Mouse (Mus musculus): ENCODE measurements around the gene Ccdc191. TPM values are rescaled to one million over a fixed set of nuclear protein-coding genes. Genes with fewer than 3 reads are reported as not detected.
A peak's percentile ranks its signal among the peaks of the same experiment; 100 is the strongest.

Ccdc191 gene
- polyA plus RNA-seq (2012; rRNA removed), result 0.94 and 1.2 TPM in 2 replicates

DNA sequence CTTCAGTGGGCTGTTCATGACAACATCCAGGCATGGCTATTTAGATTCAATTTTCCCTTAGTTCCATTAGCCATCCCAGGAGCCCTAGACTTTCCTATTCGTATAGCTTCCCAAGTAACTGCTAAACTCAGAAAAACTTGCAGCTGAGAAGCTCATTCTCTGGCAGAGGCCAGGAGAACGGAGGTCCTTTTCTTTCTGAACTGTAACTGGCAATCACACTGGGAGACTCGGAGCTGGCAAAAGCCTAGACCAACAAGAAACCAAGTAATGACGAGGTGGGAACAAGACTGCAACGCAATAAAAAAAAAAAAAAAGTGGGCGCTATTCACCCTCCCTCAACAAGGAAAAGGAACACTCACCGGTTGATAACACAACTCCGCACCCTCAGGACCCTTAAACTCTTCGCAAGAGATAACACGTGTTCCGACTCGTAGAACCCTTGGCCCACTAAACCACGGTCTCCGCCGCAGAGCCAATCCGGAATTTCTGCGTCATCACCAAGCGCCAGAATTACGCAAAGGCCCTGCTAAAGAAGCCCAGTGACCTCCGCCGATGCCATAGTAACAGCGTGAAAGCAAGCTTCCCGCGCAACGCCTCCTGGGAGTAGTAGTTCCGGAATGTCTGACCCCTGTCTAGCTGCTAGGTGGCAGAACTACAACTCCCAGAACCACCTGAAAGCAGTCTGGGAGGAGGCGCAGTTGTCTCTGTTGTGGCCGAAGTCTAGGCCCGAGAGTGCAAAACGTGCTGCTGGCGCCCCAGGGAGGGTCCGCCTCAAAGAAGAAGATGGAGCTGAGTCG, at the start of gene Ccdc191:
Ccdc191 (plus strand) TSS at position 593 of the 797 bp plus-strand sequence.
- TF ChIP-seq CTCF (IDR thresholded peaks at IDR 0.05; ENCODE audit: extremely low read depth, insufficient read depth, insufficient read length, insufficient replicate concordance), result no peak
- no peak; the same call in 1 of the 2 replicates for TF ChIP-seq POLR2A (IDR thresholded peaks at IDR 0.05; ENCODE audit: low read depth, low read length)
- DNase-seq (ENCODE audit: low read depth in 1 of 2, low spot score in 2 of 2), result peak; percentile 99 to 100
- Histone ChIP-seq H3K27ac (ENCODE audit: insufficient read depth, low read length) (peak within 1 kb of the TSS; percentile 51; the same call in 1 of the 2 replicates), H3K4me1 (ENCODE audit: control insufficient read depth, insufficient read depth, insufficient read length) (no peaks in the 10 kb centered on the region), H3K27me3 (ENCODE audit: control insufficient read depth, insufficient read depth, low read length) (no peaks in the 10 kb centered on the region), H3K36me3 (ENCODE audit: control insufficient read depth, insufficient read depth, low read length) (no peaks in the 10 kb centered on the region), H3K4me3 (ENCODE audit: extremely low read depth, insufficient read depth, insufficient read length) (peak within 1 kb of the TSS; percentile 75)
- WGBS, result under 1% methylated on average over 33 of the region's 33 CpGs

GRCm38 (mm10) chr16:43841236-43841635, 48.4 kb upstream of the Ccdc191 start:
- no peak overlapping the region for H3K27ac ChIP-seq (ENCODE audit: insufficient read depth, low read length)
- WGBS, result 69% methylated on average over 1 of the region's 1 CpGs
- no peaks in the 10 kb centered on the region for H3K27me3 ChIP-seq (ENCODE audit: control insufficient read depth, insufficient read depth, low read length)
- DNase-seq (ENCODE audit: low read depth in 1 of 2, low spot score in 2 of 2), result no peak
- H3K36me3 ChIP-seq (ENCODE audit: control insufficient read depth, insufficient read depth, low read length), result no peaks in the 10 kb centered on the region
- no peak overlapping the region for H3K4me3 ChIP-seq (ENCODE audit: extremely low read depth, insufficient read depth, insufficient read length)
- no peak for TF ChIP-seq CTCF (IDR thresholded peaks at IDR 0.05; ENCODE audit: extremely low read depth, insufficient read depth, insufficient read length, insufficient replicate concordance)
- TF ChIP-seq POLR2A (IDR thresholded peaks at IDR 0.05; ENCODE audit: low read depth, low read length), result no peak
- no peaks in the 10 kb centered on the region for H3K4me1 ChIP-seq (ENCODE audit: control insufficient read depth, insufficient read depth, insufficient read length)

GRCm38 (mm10) chr16:43849839-43850238, 39.8 kb upstream of the Ccdc191 start:
- DNase-seq (ENCODE audit: low read depth in 1 of 2, low spot score in 2 of 2), result no peak
- H3K27ac ChIP-seq (ENCODE audit: insufficient read depth, low read length), result no peak overlapping the region
- no peaks in the 10 kb centered on the region for H3K27me3 ChIP-seq (ENCODE audit: control insufficient read depth, insufficient read depth, low read length)
- WGBS, result 67% methylated on average over 1 of the region's 1 CpGs
- no peaks in the 10 kb centered on the region for H3K36me3 ChIP-seq (ENCODE audit: control insufficient read depth, insufficient read depth, low read length)
- TF ChIP-seq CTCF (IDR thresholded peaks at IDR 0.05; ENCODE audit: extremely low read depth, insufficient read depth, insufficient read length, insufficient replicate concordance) (no peak), POLR2A (IDR thresholded peaks at IDR 0.05; ENCODE audit: low read depth, low read length) (no peak)
- H3K4me3 ChIP-seq (ENCODE audit: extremely low read depth, insufficient read depth, insufficient read length), result no peak overlapping the region
- H3K4me1 ChIP-seq (ENCODE audit: control insufficient read depth, insufficient read depth, insufficient read length), result no peaks in the 10 kb centered on the region

GRCm38 (mm10) chr16:43858941-43859476, 30.6 kb upstream of the Ccdc191 start:
- Histone ChIP-seq H3K27ac (ENCODE audit: insufficient read depth, low read length) (no peak overlapping the region), H3K36me3 (ENCODE audit: control insufficient read depth, insufficient read depth, low read length) (peaks cover 8% of the 10 kb centered on the region), H3K4me3 (ENCODE audit: extremely low read depth, insufficient read depth, insufficient read length) (no peak overlapping the region), H3K27me3 (ENCODE audit: control insufficient read depth, insufficient read depth, low read length) (no peaks in the 10 kb centered on the region), H3K4me1 (ENCODE audit: control insufficient read depth, insufficient read depth, insufficient read length) (no peaks in the 10 kb centered on the region)
- TF ChIP-seq CTCF (IDR thresholded peaks at IDR 0.05; ENCODE audit: extremely low read depth, insufficient read depth, insufficient read length, insufficient replicate concordance), result no peak
- TF ChIP-seq POLR2A (IDR thresholded peaks at IDR 0.05; ENCODE audit: low read depth, low read length), result no peak
- 90% methylated on average over 5 of the region's 5 CpGs for WGBS
- no peak for DNase-seq (ENCODE audit: low read depth in 1 of 2, low spot score in 2 of 2)

DNA sequence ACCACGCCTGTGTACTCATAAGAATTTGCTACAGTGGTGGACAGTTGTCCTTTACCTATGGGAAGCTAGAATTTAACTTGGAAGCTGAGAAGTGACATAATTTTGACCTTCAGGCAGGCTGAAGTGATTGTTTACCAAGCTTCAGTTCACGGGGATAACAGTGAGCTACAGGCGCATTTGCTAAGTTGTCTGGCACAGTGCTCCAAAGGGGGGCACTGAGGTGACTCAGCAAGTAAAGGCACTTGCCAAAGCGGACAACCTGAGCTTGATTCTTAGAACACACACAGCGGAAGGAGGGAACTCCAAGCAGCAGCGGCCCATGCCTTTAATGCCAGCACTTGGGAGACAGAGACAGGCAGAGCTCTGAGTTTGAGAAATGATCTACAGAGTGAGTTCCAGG, 29.0 kb upstream of the Ccdc191 start:
- Histone ChIP-seq H3K27me3 (ENCODE audit: control insufficient read depth, insufficient read depth, low read length) (no peaks in the 10 kb centered on the region), H3K27ac (ENCODE audit: insufficient read depth, low read length) (no peak overlapping the region), H3K4me3 (ENCODE audit: extremely low read depth, insufficient read depth, insufficient read length) (no peak overlapping the region), H3K36me3 (ENCODE audit: control insufficient read depth, insufficient read depth, low read length) (peaks cover 8% of the 10 kb centered on the region), H3K4me1 (ENCODE audit: control insufficient read depth, insufficient read depth, insufficient read length) (no peaks in the 10 kb centered on the region)
- 83% methylated on average over 6 of the region's 6 CpGs for WGBS
- no peak for DNase-seq (ENCODE audit: low read depth in 1 of 2, low spot score in 2 of 2)
- no peak for TF ChIP-seq POLR2A (IDR thresholded peaks at IDR 0.05; ENCODE audit: low read depth, low read length)
- no peak for TF ChIP-seq CTCF (IDR thresholded peaks at IDR 0.05; ENCODE audit: extremely low read depth, insufficient read depth, insufficient read length, insufficient replicate concordance)

GRCm38 (mm10) chr16:43869805-43870204, 19.8 kb upstream of the Ccdc191 start:
- H3K4me3 ChIP-seq (ENCODE audit: extremely low read depth, insufficient read depth, insufficient read length), result no peak overlapping the region
- no peak for DNase-seq (ENCODE audit: low read depth in 1 of 2, low spot score in 2 of 2)
- no peaks in the 10 kb centered on the region for H3K4me1 ChIP-seq (ENCODE audit: control insufficient read depth, insufficient read depth, insufficient read length)
- no peaks in the 10 kb centered on the region for H3K27me3 ChIP-seq (ENCODE audit: control insufficient read depth, insufficient read depth, low read length)
- H3K27ac ChIP-seq (ENCODE audit: insufficient read depth, low read length), result no peak overlapping the region
- H3K36me3 ChIP-seq (ENCODE audit: control insufficient read depth, insufficient read depth, low read length), result peaks cover 12% of the 10 kb centered on the region
- TF ChIP-seq CTCF (IDR thresholded peaks at IDR 0.05; ENCODE audit: extremely low read depth, insufficient read depth, insufficient read length, insufficient replicate concordance) (no peak), POLR2A (IDR thresholded peaks at IDR 0.05; ENCODE audit: low read depth, low read length) (no peak)

GRCm38 (mm10) chr16:43871419-43871818, 18.2 kb upstream of the Ccdc191 start:
- DNase-seq (ENCODE audit: low read depth in 1 of 2, low spot score in 2 of 2), result no peak
- TF ChIP-seq CTCF (IDR thresholded peaks at IDR 0.05; ENCODE audit: extremely low read depth, insufficient read depth, insufficient read length, insufficient replicate concordance) (no peak), POLR2A (IDR thresholded peaks at IDR 0.05; ENCODE audit: low read depth, low read length) (no peak)
- WGBS, result 88% methylated on average over 7 of the region's 7 CpGs
- Histone ChIP-seq H3K4me3 (ENCODE audit: extremely low read depth, insufficient read depth, insufficient read length) (no peak overlapping the region), H3K4me1 (ENCODE audit: control insufficient read depth, insufficient read depth, insufficient read length) (no peaks in the 10 kb centered on the region), H3K27ac (ENCODE audit: insufficient read depth, low read length) (no peak overlapping the region), H3K27me3 (ENCODE audit: control insufficient read depth, insufficient read depth, low read length) (no peaks in the 10 kb centered on the region), H3K36me3 (ENCODE audit: control insufficient read depth, insufficient read depth, low read length) (peaks cover 16% of the 10 kb centered on the region)

Data from spleen, adult 2 months (tissue).